In genomic region chr14:74788766-74789165, GRCm38 (mm10) we compare ENCODE assay signal across 9 mouse cellular contexts. TPM values are rescaled to one million over a fixed set of nuclear protein-coding genes. Genes with fewer than 3 reads are reported as not detected.
A peak's percentile ranks its signal among the peaks of the same experiment; 100 is the strongest.
DNase-seq lines count a peak whose midpoint lies in the region; ATAC-seq and TF ChIP-seq lines count a peak whose summit lies in the region.
"Had no signal": no experiment of that assay in that cellular context is flagged by ENCODE, and none has a peak within 500 bp of the region (broad histone marks: within the 10 kb centered on the region; RNA-seq: fewer than 3 reads in every experiment).

No protein-coding gene starts in this region.

- H3K4me3 ChIP-seq in left cerebral cortex, adult 2 months, result no peak overlapping the region
- H3K4me3 ChIP-seq in ES-Bruce4 (ENCODE audit: low read depth, low read length), result no peak overlapping the region
- H3K4me3 ChIP-seq: neural tube, embryonic 13.5 days had no signal

- no peaks in the 10 kb centered on the region for H3K4me1 ChIP-seq in ES-Bruce4 (ENCODE audit: control insufficient read depth, insufficient read depth, low read length)

- TF ChIP-seq CTCF in left cerebral cortex, adult 2 months (IDR thresholded peaks at IDR 0.05), result peak; percentile 46
- peak; percentile 19 for TF ChIP-seq CTCF in ES-Bruce4 (IDR thresholded peaks at IDR 0.05; ENCODE audit: low read depth, low read length)

- no peak overlapping the region for H3K9ac ChIP-seq in ES-Bruce4 (ENCODE audit: low read depth, poor library complexity, severe bottlenecking)
- H3K9ac ChIP-seq: neural tube, embryonic 13.5 days had no signal

- H3K27ac ChIP-seq in left cerebral cortex, adult 2 months, result no peak overlapping the region
- H3K27ac ChIP-seq in ES-Bruce4 (ENCODE audit: insufficient read depth, low read length), result no peak overlapping the region

- H3K27me3 ChIP-seq in ES-Bruce4 (ENCODE audit: control insufficient read depth, insufficient read depth, low read length, poor library complexity, severe bottlenecking), result no peaks in the 10 kb centered on the region
- H3K27me3 ChIP-seq: neural tube, embryonic 13.5 days had no signal

- no peak for TF ChIP-seq POLR2A in ES-Bruce4 (IDR thresholded peaks at IDR 0.05; ENCODE audit: insufficient read depth, low read length)

- H3K9me3 ChIP-seq in ES-Bruce4 (replicated peaks; ENCODE audit: control insufficient read depth, insufficient read depth, low read length, poor library complexity, severe bottlenecking), result no peaks in the 10 kb centered on the region
- H3K9me3 ChIP-seq: neural tube, embryonic 13.5 days had no signal

- ATAC-seq in inflammation-experienced regulatory T-cells, adult 6 months, result no peak

- H3K36me3 ChIP-seq in ES-Bruce4 (ENCODE audit: control insufficient read depth, insufficient read depth, low read length, poor library complexity, severe bottlenecking), result no peaks in the 10 kb centered on the region

- TF ChIP-seq EP300 in ES-Bruce4 (IDR thresholded peaks at IDR 0.05; ENCODE audit: insufficient read depth, low read depth, low read length), result no peak

- intact Hi-C loops in left cerebral cortex, adult 2 months (cut with DNase I), result no loop called here
- intact Hi-C loops in left cerebral cortex, postnatal 36 days (cut with DNase I), result no loop called here

- peak; percentile 31 for DNase-seq in embryo, embryonic 11 days
- no peak for DNase-seq in embryo, embryonic 10.5 days (ENCODE audit: low spot score)
- DNase-seq in left cerebral cortex, adult 2 months (ENCODE audit: extremely low spot score in 1 of 2, low spot score in 2 of 2), result no peak
- DNase-seq in left cerebral cortex, postnatal 36 days (ENCODE audit: low spot score in 2 of 2), result no peak
- DNase-seq in kidney, postnatal 14 days, result peak; percentile 26
- DNase-seq in thymus, adult 18-20 months, result no peak

RNA-seq across cellular contexts. Expression of gene Esd, which starts 56.7 kb away (rescaled TPM):
- 10 to 100 TPM; 75.3 to 87.6 TPM for total RNA-seq in left cerebral cortex, adult 2 months (2021)
- 10 to 100 TPM; 79.2 to 96.8 TPM for total RNA-seq in left cerebral cortex, postnatal 36 days (2021)
- 202 and 217 TPM in 2 replicates for polyA plus RNA-seq in ES-Bruce4 (2011; ENCODE audit: insufficient read depth, insufficient read length, low read depth, missing spikeins)
- polyA plus RNA-seq in inflammation-experienced regulatory T-cells, adult 6 months (2017; shearing (Covaris generic)), result 100 to 1,000 TPM; 198 to 289 (median 230) TPM

Comparison
In these comparisons a context has a peak if more than half of its experiments do, and no peak if none do; other contexts are left out.
1. DNase-seq: peak in embryo, embryonic 11 days (single experiment) and kidney, postnatal 14 days (single experiment); none in embryo, embryonic 10.5 days (single experiment), left cerebral cortex, adult 2 months (0 of 2), left cerebral cortex, postnatal 36 days (0 of 2) and thymus, adult 18-20 months (0 of 2).